Mouse (Mus musculus): Measurements from ENCODE around the gene Tas2r113. TPM values are rescaled to one million over a fixed set of nuclear protein-coding genes. Genes with fewer than 3 reads are reported as not detected.
"Not testable (repeated sequence)": the region's sequence is repeated elsewhere in the genome, so short reads cannot be mapped to it uniquely, and the experiment has no call there.

The Tas2r113 gene
- not detected in 2 replicates for total RNA-seq (2014; fragmentation: Nextera tagmentation)
- total RNA-seq (2017), result not detected in 2 replicates

- no peak for ATAC-seq (replicated peaks; ENCODE audit: low FRiP score, low TSS enrichment, poor library complexity, severe bottlenecking)
These were observed at the start of gene Tas2r113 for GRCm38 (mm10) chr6:132892711-132893110. Gene Tas2r113 (plus strand): TSS chr6:132893011.

GRCm38 (mm10) chr6:132846842-132847241 lies 46.0 kb upstream of the Tas2r113 start, which contains the start of gene Tas2r123:
Gene Tas2r123 (plus strand): TSS chr6:132847142.
- ATAC-seq (replicated peaks; ENCODE audit: low FRiP score, low TSS enrichment, poor library complexity, severe bottlenecking), result no peak

GRCm38 (mm10) chr6:132855138-132855537 lies 37.7 kb upstream of the Tas2r113 start, which contains the start of gene Tas2r116:
Gene Tas2r116 (plus strand): TSS chr6:132855438.
- ATAC-seq (replicated peaks; ENCODE audit: low FRiP score, low TSS enrichment, poor library complexity, severe bottlenecking), result no peak

GRCm38 (mm10) chr6:132867708-132868107 lies 25.1 kb upstream of the Tas2r113 start, which contains the start of gene Tas2r110:
Gene Tas2r110 (plus strand): TSS chr6:132868008.
- no peak for ATAC-seq (replicated peaks; ENCODE audit: low FRiP score, low TSS enrichment, poor library complexity, severe bottlenecking)

- no peak for ATAC-seq (replicated peaks; ENCODE audit: low FRiP score, low TSS enrichment, poor library complexity, severe bottlenecking)
These were observed 16.5 kb downstream of the Tas2r113 start, which contains the start of gene Tas2r125 for GRCm38 (mm10) chr6:132909351-132909750. Gene Tas2r125 (plus strand): TSS chr6:132909651.

- not testable (repeated sequence) for ATAC-seq (replicated peaks; ENCODE audit: low FRiP score, low TSS enrichment, poor library complexity, severe bottlenecking)
These were observed 48.6 kb downstream of the Tas2r113 start for GRCm38 (mm10) chr6:132941376-132941775.

Other genes starting within 250 kb of the Tas2r113 start
- gene A630073D07Rik, start 241.5 kb upstream of the Tas2r113 start, total RNA-seq (2014; fragmentation: Nextera tagmentation), result not detected in 2 replicates
- not detected in 2 replicates for gene A630073D07Rik, start 241.5 kb upstream of the Tas2r113 start, total RNA-seq (2017)
- not detected in 2 replicates for gene Tas2r120, start 236.1 kb upstream of the Tas2r113 start, total RNA-seq (2014; fragmentation: Nextera tagmentation)
- not detected in 2 replicates for gene Tas2r120, start 236.1 kb upstream of the Tas2r113 start, total RNA-seq (2017)
- gene Tas2r121, start 192.0 kb upstream of the Tas2r113 start, total RNA-seq (2014; fragmentation: Nextera tagmentation), result not detected in 2 replicates
- not detected in 2 replicates for gene Tas2r121, start 192.0 kb upstream of the Tas2r113 start, total RNA-seq (2017)
- gene Tas2r122, start 181.1 kb upstream of the Tas2r113 start, total RNA-seq (2014; fragmentation: Nextera tagmentation), result not detected in 2 replicates
- not detected in 2 replicates for gene Tas2r122, start 181.1 kb upstream of the Tas2r113 start, total RNA-seq (2017)
- gene Tas2r115, start 155.0 kb upstream of the Tas2r113 start, total RNA-seq (2014; fragmentation: Nextera tagmentation), result not detected in 2 replicates
- not detected in 2 replicates for gene Tas2r115, start 155.0 kb upstream of the Tas2r113 start, total RNA-seq (2017)
- not detected in 2 replicates for gene Tas2r124, start 138.3 kb upstream of the Tas2r113 start, total RNA-seq (2014; fragmentation: Nextera tagmentation)
- not detected in 2 replicates for gene Tas2r124, start 138.3 kb upstream of the Tas2r113 start, total RNA-seq (2017)
- not detected in 2 replicates for gene Tas2r102, start 130.9 kb upstream of the Tas2r113 start, total RNA-seq (2014; fragmentation: Nextera tagmentation)
- gene Tas2r102, start 130.9 kb upstream of the Tas2r113 start, total RNA-seq (2017), result not detected in 2 replicates
- gene Tas2r136, start 114.8 kb upstream of the Tas2r113 start, total RNA-seq (2014; fragmentation: Nextera tagmentation), result not detected in 2 replicates
- gene Tas2r136, start 114.8 kb upstream of the Tas2r113 start, total RNA-seq (2017), result not detected in 2 replicates
- not detected in 2 replicates for gene Tas2r117, start 90.2 kb upstream of the Tas2r113 start, total RNA-seq (2014; fragmentation: Nextera tagmentation)
- gene Tas2r117, start 90.2 kb upstream of the Tas2r113 start, total RNA-seq (2017), result not detected in 2 replicates
- not detected in 2 replicates for gene Tas2r123, start 45.9 kb upstream of the Tas2r113 start, total RNA-seq (2014; fragmentation: Nextera tagmentation)
- not detected in 2 replicates for gene Tas2r123, start 45.9 kb upstream of the Tas2r113 start, total RNA-seq (2017)
- gene Tas2r116, start 37.6 kb upstream of the Tas2r113 start, total RNA-seq (2014; fragmentation: Nextera tagmentation), result not detected in 2 replicates
- gene Tas2r116, start 37.6 kb upstream of the Tas2r113 start, total RNA-seq (2017), result not detected in 2 replicates
- not detected in 2 replicates for gene Tas2r110, start 25.0 kb upstream of the Tas2r113 start, total RNA-seq (2014; fragmentation: Nextera tagmentation)
- gene Tas2r110, start 25.0 kb upstream of the Tas2r113 start, total RNA-seq (2017), result not detected in 2 replicates
- not detected in 2 replicates for gene Tas2r125, start 16.6 kb downstream of the Tas2r113 start, total RNA-seq (2014; fragmentation: Nextera tagmentation)
- not detected in 2 replicates for gene Tas2r125, start 16.6 kb downstream of the Tas2r113 start, total RNA-seq (2017)
- not detected in 2 replicates for gene Tas2r129, start 58.1 kb downstream of the Tas2r113 start, total RNA-seq (2014; fragmentation: Nextera tagmentation)
- not detected in 2 replicates for gene Tas2r129, start 58.1 kb downstream of the Tas2r113 start, total RNA-seq (2017)
- not detected in 2 replicates for gene Tas2r131, start 64.9 kb downstream of the Tas2r113 start, total RNA-seq (2014; fragmentation: Nextera tagmentation)
- not detected in 2 replicates for gene Tas2r131, start 64.9 kb downstream of the Tas2r113 start, total RNA-seq (2017)
- gene Tas2r109, start 88.0 kb downstream of the Tas2r113 start, total RNA-seq (2014; fragmentation: Nextera tagmentation), result not detected in 2 replicates
- gene Tas2r109, start 88.0 kb downstream of the Tas2r113 start, total RNA-seq (2017), result not detected in 2 replicates
- not detected in 2 replicates for gene Tas2r103, start 144.1 kb downstream of the Tas2r113 start, total RNA-seq (2014; fragmentation: Nextera tagmentation)
- gene Tas2r103, start 144.1 kb downstream of the Tas2r113 start, total RNA-seq (2017), result not detected in 2 replicates
- not detected in 2 replicates for gene Tas2r140, start 162.8 kb downstream of the Tas2r113 start, total RNA-seq (2014; fragmentation: Nextera tagmentation)
- gene Tas2r140, start 162.8 kb downstream of the Tas2r113 start, total RNA-seq (2017), result not detected in 2 replicates
- 31.3 and 32.7 TPM in 2 replicates for gene Smim10l1, start 211.9 kb downstream of the Tas2r113 start, total RNA-seq (2014; fragmentation: Nextera tagmentation)
- gene Smim10l1, start 211.9 kb downstream of the Tas2r113 start, total RNA-seq (2017), result 88.6 and 135 TPM in 2 replicates